Mouse (Mus musculus): ENCODE measurements around the gene Prkra. TPM values are rescaled to one million over a fixed set of nuclear protein-coding genes. Genes with fewer than 3 reads are reported as not detected.

Gene Prkra
- polyA plus RNA-seq, 1 experiment from 2014 or later: 25.1 TPM

- H3K4me3 ChIP-seq (ENCODE audit: inconsistent target): peak within 1 kb of the TSS; percentile 40
- peaks cover 25% of the 10 kb centered on the region for H3K79me2 ChIP-seq (ENCODE audit: inconsistent target)
- no peaks in the 10 kb centered on the region for H3K36me3 ChIP-seq (ENCODE audit: inconsistent target)
- under 1% methylated on average over 17 of the region's 17 CpGs for WGBS (ENCODE audit: missing documents)
- peak within 1 kb of the TSS; percentile 30 for H3K27ac ChIP-seq
Observed at GRCm38 (mm10) chr2:76672966-76673392, 25.2 kb upstream of the Prkra start, which contains the start of gene Fkbp7. TSS of gene Fkbp7 (minus strand) at chr2:76673116.

- Histone ChIP-seq H3K36me3 (ENCODE audit: inconsistent target) (no peaks in the 10 kb centered on the region), H3K79me2 (ENCODE audit: inconsistent target) (peaks cover 18% of the 10 kb centered on the region), H3K4me3 (ENCODE audit: inconsistent target) (peak overlapping the region; percentile 40), H3K27ac (peak overlapping the region; percentile 30)
- WGBS (ENCODE audit: missing documents): 4% methylated on average over 9 of the region's 9 CpGs
Observed at GRCm38 (mm10) chr2:76672134-76672745, 24.4 kb upstream of the Prkra start.

- Histone ChIP-seq H3K36me3 (ENCODE audit: inconsistent target) (no peaks in the 10 kb centered on the region), H3K4me3 (ENCODE audit: inconsistent target) (peak overlapping the region; percentile 40; the same call in 1 of the 2 replicates), H3K27ac (no peak overlapping the region), H3K79me2 (ENCODE audit: inconsistent target) (peaks cover 12% of the 10 kb centered on the region)
- WGBS (ENCODE audit: missing documents): 78% methylated on average over 6 of the region's 6 CpGs
Observed at GRCm38 (mm10) chr2:76671641-76672040, 23.8 kb upstream of the Prkra start.

- Histone ChIP-seq H3K79me2 (ENCODE audit: inconsistent target) (no peaks in the 10 kb centered on the region), H3K4me3 (ENCODE audit: inconsistent target) (no peak overlapping the region), H3K27ac (no peak overlapping the region), H3K36me3 (ENCODE audit: inconsistent target) (0 out of 2 replicates have a peak, but pooled peaks cover 3% of the 10 kb centered on the region)
- 88% methylated on average over 5 of the region's 5 CpGs for WGBS (ENCODE audit: missing documents)
Observed at GRCm38 (mm10) chr2:76667200-76667599, 19.4 kb upstream of the Prkra start.

- Histone ChIP-seq H3K4me3 (ENCODE audit: inconsistent target) (no peak overlapping the region), H3K27ac (no peak overlapping the region), H3K79me2 (ENCODE audit: inconsistent target) (no peaks in the 10 kb centered on the region), H3K36me3 (ENCODE audit: inconsistent target) (0 out of 2 replicates have a peak, but pooled peaks cover 3% of the 10 kb centered on the region)
- WGBS (ENCODE audit: missing documents): 96% methylated on average over 7 of the region's 7 CpGs
Observed at GRCm38 (mm10) chr2:76665531-76665930, 17.7 kb upstream of the Prkra start.

- Histone ChIP-seq H3K4me3 (ENCODE audit: inconsistent target) (no peak overlapping the region), H3K36me3 (ENCODE audit: inconsistent target) (no peaks in the 10 kb centered on the region), H3K79me2 (ENCODE audit: inconsistent target) (no peaks in the 10 kb centered on the region), H3K27ac (no peak overlapping the region)
- WGBS (ENCODE audit: missing documents): 64% methylated on average over 8 of the region's 8 CpGs
Observed at GRCm38 (mm10) chr2:76659419-76659818, 11.6 kb upstream of the Prkra start.

- Histone ChIP-seq H3K36me3 (ENCODE audit: inconsistent target) (no peaks in the 10 kb centered on the region), H3K27ac (no peak overlapping the region), H3K79me2 (ENCODE audit: inconsistent target) (no peaks in the 10 kb centered on the region), H3K4me3 (ENCODE audit: inconsistent target) (no peak overlapping the region)
- 82% methylated on average over 13 of the region's 13 CpGs for WGBS (ENCODE audit: missing documents)
Observed at GRCm38 (mm10) chr2:76658551-76658950, 10.7 kb upstream of the Prkra start.

GRCm38 (mm10) chr2:76655982-76656381, 8.2 kb upstream of the Prkra start:
- Histone ChIP-seq H3K27ac (no peak overlapping the region), H3K79me2 (ENCODE audit: inconsistent target) (no peaks in the 10 kb centered on the region), H3K4me3 (ENCODE audit: inconsistent target) (no peak overlapping the region), H3K36me3 (ENCODE audit: inconsistent target) (no peaks in the 10 kb centered on the region)
- 20% methylated on average over 1 of the region's 1 CpGs for WGBS (ENCODE audit: missing documents)

GRCm38 (mm10) chr2:76655444-76655843, 7.6 kb upstream of the Prkra start:
- no peaks in the 10 kb centered on the region for H3K36me3 ChIP-seq (ENCODE audit: inconsistent target)
- H3K27ac ChIP-seq: no peak overlapping the region
- WGBS (ENCODE audit: missing documents): 94% methylated on average over 3 of the region's 3 CpGs
- no peak overlapping the region for H3K4me3 ChIP-seq (ENCODE audit: inconsistent target)
- no peaks in the 10 kb centered on the region for H3K79me2 ChIP-seq (ENCODE audit: inconsistent target)

- no peaks in the 10 kb centered on the region for H3K36me3 ChIP-seq (ENCODE audit: inconsistent target)
- no peak overlapping the region for H3K4me3 ChIP-seq (ENCODE audit: inconsistent target)
- no peak overlapping the region for H3K27ac ChIP-seq
- 90% methylated on average over 5 of the region's 5 CpGs for WGBS (ENCODE audit: missing documents)
- no peaks in the 10 kb centered on the region for H3K79me2 ChIP-seq (ENCODE audit: inconsistent target)
Observed at GRCm38 (mm10) chr2:76654646-76655045, 6.8 kb upstream of the Prkra start.

- 89% methylated on average over 4 of the region's 4 CpGs for WGBS (ENCODE audit: missing documents)
- no peak overlapping the region for H3K4me3 ChIP-seq (ENCODE audit: inconsistent target)
Observed at GRCm38 (mm10) chr2:76653070-76653469, 5.3 kb upstream of the Prkra start.

GRCm38 (mm10) chr2:76648666-76649141, 889 bp upstream of the Prkra start:
- Histone ChIP-seq H3K4me3 (ENCODE audit: inconsistent target) (peak overlapping the region; percentile 16), H3K36me3 (ENCODE audit: inconsistent target) (no peaks in the 10 kb centered on the region), H3K27ac (peak overlapping the region; percentile 46), H3K79me2 (ENCODE audit: inconsistent target) (no peaks in the 10 kb centered on the region)
- 37% methylated on average over 13 of the region's 13 CpGs for WGBS (ENCODE audit: missing documents)

More at GRCm38 (mm10) chr2:76653070-76653469, 5.3 kb upstream of the Prkra start:
- H3K36me3 ChIP-seq (ENCODE audit: inconsistent target): no peaks in the 10 kb centered on the region
- no peaks in the 10 kb centered on the region for H3K79me2 ChIP-seq (ENCODE audit: inconsistent target)
- no peak overlapping the region for H3K27ac ChIP-seq

- peak overlapping the region; percentile 47 for H3K4me3 ChIP-seq (ENCODE audit: inconsistent target)
- WGBS (ENCODE audit: missing documents): 2% methylated on average over 29 of the region's 32 CpGs
- H3K27ac ChIP-seq: no peak overlapping the region
Observed at GRCm38 (mm10) chr2:76647441-76647869, 360 bp downstream of the Prkra start.

GRCm38 (mm10) chr2:76643801-76644200, 4.0 kb downstream of the Prkra start:
- peaks cover 24% of the 10 kb centered on the region for H3K36me3 ChIP-seq (ENCODE audit: inconsistent target)
- no peak overlapping the region for H3K4me3 ChIP-seq (ENCODE audit: inconsistent target)
- H3K27ac ChIP-seq: no peak overlapping the region
- H3K79me2 ChIP-seq (ENCODE audit: inconsistent target): no peaks in the 10 kb centered on the region

More at GRCm38 (mm10) chr2:76647441-76647869, 360 bp downstream of the Prkra start:
- Histone ChIP-seq H3K79me2 (ENCODE audit: inconsistent target) (no peaks in the 10 kb centered on the region), H3K36me3 (ENCODE audit: inconsistent target) (0 out of 2 replicates have a peak, but pooled peaks cover 6% of the 10 kb centered on the region)

- peaks cover 54% of the 10 kb centered on the region for H3K36me3 ChIP-seq (ENCODE audit: inconsistent target)
- no peaks in the 10 kb centered on the region for H3K79me2 ChIP-seq (ENCODE audit: inconsistent target)
- WGBS (ENCODE audit: missing documents): 83% methylated on average over 2 of the region's 2 CpGs
- H3K4me3 ChIP-seq (ENCODE audit: inconsistent target): no peak overlapping the region
- no peak overlapping the region for H3K27ac ChIP-seq
Observed at GRCm38 (mm10) chr2:76639637-76640036, 8.2 kb downstream of the Prkra start.

Measured in macrophage (primary cell).